Mouse (Mus musculus): ENCODE measurements at regions not wholly inside any gene's neighbourhood (a gene's known extent, or its start where the extent isn't known, plus 50 kb on each side); places are given as distances from the start of the nearest gene placed in this dataset.
"Not testable (repeated sequence)": the region's sequence is repeated elsewhere in the genome, so short reads cannot be mapped to it uniquely, and the experiment has no call there.

GRCm38 (mm10) chr10:16171251-16171650, 1453.2 kb upstream of the Gje1 start:
- DNase-seq, result no peak

DNA sequence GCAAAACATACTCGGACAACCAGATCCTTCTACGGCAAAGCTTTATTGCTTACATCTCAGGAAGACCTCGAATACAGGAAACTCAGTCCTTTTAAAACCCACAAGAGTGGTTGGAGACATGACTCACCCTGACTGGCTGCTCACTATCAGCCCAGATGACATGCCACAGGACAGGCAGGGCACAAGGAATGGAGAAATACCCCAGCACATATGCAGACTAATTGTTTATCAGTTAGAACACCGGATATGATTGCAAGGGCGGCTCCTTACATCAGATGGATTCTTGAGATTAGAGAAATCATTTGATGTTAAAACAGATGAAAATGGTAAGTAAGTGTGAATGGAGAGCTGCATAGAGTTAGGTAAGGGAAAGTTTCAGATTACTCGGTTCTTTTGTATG, 1441.5 kb upstream of the Gje1 start:
- DNase-seq, result not testable (repeated sequence)

DNA sequence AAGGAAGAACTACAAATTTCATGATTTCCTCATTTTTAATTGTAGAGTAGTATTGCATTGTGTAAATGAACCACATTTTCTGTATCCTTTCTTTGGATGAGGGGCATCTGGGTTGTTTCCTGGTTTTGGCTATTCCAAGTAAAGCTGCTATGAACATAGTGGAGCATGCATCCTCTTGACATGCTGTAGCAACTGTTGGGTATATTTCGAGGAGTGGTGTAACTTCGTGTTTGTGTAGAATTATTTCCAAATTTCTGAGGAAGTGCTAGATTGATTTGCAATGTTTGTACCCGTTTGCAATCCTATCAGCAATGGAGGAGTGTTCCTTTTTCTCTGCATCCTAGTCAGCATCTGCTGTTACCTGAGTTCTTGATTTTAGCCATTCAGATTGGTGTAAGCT, 1440.4 kb upstream of the Gje1 start:
- DNase-seq, result no peak

- DNase-seq, result no peak
These were observed 1438.9 kb upstream of the Gje1 start for GRCm38 (mm10) chr10:16156954-16157353.

DNA sequence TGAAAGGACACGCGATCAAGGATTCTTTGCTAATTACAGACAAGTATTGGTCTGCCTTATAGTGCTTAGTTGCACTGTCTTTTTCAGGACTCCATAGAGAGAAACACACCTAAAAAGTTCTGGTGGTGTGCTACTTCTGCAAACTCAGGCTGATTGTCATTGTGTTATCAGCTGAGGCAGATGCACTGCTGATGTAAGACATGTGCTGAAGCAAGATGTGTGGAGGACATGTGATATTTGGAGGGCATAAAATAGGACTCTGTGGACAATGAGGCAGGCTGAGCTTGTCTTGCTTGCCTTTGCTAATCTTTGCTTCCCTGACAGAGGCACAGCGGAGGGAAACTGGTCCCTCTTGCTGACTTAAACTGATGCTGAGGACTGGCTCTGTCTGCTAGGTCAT, 1431.0 kb upstream of the Gje1 start:
- no peak for DNase-seq

DNA sequence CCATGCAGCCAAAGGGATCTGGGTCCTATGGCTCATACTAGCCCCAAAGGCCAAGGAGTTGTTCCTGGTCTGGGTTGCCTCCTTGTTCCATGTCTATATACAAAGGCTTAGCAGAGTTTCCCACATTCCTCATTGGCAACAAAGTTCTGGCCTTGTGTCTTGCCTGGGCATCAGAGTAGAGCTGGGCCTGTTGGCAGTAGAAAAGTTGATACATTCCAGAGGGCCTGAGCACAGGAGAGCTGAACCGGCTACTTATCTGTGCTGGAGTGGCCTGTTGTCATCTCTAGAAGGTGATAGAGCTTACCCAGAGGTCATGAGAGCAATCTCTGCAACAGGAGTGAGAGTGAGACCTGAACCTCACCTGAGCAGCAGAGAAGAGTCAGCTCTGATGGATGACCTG, 1427.4 kb upstream of the Gje1 start:
- no peak for DNase-seq

- no peak for DNase-seq
These were observed 1405.9 kb upstream of the Gje1 start for GRCm38 (mm10) chr10:16123902-16124301.

DNA sequence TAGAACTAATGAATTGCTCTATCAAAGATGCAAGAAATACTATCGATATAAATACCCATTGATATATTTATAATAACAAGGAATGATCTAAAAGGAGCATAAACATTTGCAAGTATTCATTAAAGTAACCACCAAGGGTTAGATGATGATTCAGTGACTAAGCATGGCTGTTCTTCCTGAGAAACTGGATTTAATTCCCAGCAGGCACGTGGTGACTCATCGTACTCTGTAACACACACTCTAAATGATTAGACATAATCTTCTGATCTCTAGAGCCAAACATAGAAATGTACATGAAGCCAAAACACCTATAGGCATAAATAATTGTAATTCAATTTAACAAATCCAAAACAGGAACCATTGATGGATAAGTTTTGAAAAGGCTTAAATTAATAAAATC, 1370.2 kb upstream of the Gje1 start:
- no peak for DNase-seq

DNA sequence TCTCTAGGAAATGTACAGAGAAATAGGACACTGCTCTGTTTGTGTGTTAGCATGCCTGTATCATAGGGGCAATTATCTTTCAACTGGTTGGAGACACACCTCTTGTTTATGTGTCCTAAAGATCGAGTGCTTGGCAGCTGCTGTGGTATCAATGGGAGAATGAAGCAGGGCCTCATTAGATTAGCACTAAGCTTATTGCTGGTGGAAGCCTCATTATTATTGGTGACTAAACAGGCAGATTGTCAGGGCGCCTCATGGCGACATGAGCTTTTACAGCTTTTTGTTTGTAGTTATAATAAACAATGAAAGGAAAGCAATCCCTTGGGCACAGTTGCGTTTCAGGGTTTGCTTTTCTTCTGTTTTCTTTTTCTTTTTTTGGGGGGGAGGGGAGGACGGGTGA, 1335.0 kb upstream of the Gje1 start:
- DNase-seq, result peak; percentile 93

GRCm38 (mm10) chr10:16052463-16052889, 1334.5 kb upstream of the Gje1 start:
- DNase-seq, result peak; percentile 94

GRCm38 (mm10) chr10:16036255-16036654, 1318.2 kb upstream of the Gje1 start:
- no peak for DNase-seq

DNA sequence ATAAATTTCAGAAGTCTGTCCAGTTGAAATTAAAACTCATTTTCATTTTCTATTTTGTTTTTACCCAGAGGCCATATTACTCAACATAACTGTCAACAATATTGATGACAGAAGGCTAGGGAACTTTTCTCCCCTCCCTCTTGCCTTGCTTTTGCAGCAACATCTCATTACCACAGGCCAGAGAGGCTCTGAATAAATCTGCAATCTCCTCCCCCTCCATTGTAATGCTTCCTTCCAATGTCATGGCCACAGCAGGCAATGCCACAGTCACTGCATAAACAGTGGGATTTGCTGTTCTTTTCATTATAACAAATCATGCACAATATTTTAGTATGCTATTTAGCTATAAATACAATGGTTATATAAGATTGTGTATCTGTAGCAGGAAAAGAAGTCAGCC, 1315.1 kb upstream of the Gje1 start:
- peak; percentile 5 for DNase-seq

DNA sequence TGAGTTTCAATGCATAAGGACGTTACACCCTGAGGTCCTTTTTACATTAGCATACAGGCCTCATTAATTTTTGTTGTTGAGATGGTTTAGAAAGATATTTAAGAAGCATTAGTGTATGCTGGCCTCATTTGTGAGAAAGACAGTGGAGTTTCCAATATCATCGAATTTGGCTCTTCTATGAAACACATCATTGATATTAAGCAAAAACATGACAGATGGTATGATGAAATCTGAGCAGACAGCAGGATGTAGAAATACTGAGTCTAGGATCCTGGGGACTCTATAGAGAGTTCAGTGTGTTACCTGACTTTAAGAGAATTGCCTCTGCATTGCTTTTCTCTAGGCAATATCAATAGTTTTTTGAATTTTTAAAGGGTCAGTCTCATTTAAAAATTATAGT, 1312.8 kb upstream of the Gje1 start:
- peak; percentile 13 for DNase-seq

DNA sequence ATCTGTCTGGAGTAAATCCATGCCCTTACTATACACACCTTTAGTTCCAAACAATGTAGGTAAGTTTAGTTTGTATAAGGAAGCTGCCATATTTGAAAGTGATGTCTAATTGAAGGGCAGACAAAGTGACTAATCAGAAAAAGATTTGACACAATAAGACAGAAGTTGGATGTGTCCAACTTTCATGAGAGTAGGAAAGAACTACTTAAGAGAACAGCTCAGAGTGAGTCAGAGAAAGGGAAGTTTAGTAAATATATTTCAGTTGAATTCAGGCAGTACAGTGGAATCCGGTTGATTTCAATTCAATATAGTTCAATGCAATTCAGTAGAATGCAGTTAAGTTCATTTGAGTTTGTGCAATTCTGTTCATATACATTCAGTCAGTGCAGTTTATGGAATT, 1296.8 kb upstream of the Gje1 start:
- no peak for DNase-seq

- DNase-seq, result no peak
These were observed 1283.2 kb upstream of the Gje1 start for GRCm38 (mm10) chr10:16001246-16001645.

DNA sequence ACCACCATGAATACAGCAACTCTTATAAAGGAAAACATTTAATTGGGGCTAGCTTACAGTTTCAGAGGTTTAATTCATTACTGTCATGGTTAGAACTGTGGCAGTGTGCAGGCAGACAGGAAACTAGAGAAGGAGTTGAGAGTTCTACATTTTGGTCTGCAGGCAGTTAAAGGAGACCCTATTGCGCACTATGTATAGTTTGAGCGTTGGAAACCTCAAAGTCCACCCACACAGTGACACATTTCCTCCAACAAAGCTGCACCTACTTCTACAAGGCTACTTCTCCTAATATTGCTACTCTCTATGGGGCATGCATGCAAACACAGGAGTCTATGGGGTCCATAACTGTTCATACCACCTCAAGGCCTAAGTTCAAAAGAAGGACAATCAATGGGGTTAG, 1275.3 kb upstream of the Gje1 start:
- DNase-seq, result no peak

Measured in retina, postnatal 1 day (tissue).